Mouse (Mus musculus) hindbrain, embryonic 15.5 days (tissue): ENCODE data around the gene Pde6g. TPM values are rescaled to one million over a fixed set of nuclear protein-coding genes. Genes with fewer than 3 reads are reported as not detected.

Source experiments
- ATAC-seq: fragments of 200-750 bp; cut with Nextera tagmentation; 2 replicates; pipeline ENCODE4 v1.8.0; 2017; ENCODE audit warnings: low read depth, moderate number of reproducible peaks, moderate TSS enrichment; ENCODE audit not compliant: low FRiP score
- H3K27ac ChIP-seq: fragments of 300-500 bp; sonication (generic); replicated peaks from 2 replicates; pipeline ENCODE4 v1.5.1; 2015; ENCODE audit warnings: mild to moderate bottlenecking, inconsistent platforms
- H3K27me3 ChIP-seq: fragments of 300-500 bp; sonication (generic); 2 replicates; pipeline ENCODE4 v1.6.1; 2015; ENCODE audit warnings: control low read depth, inconsistent platforms
- H3K36me3 ChIP-seq: fragments of 300-500 bp; sonication (generic); 2 replicates; pipeline ENCODE4 v1.6.1; 2015; ENCODE audit warnings: control low read depth, inconsistent platforms
- H3K4me1 ChIP-seq: fragments of 300-500 bp; sonication (generic); replicated peaks from 2 replicates; pipeline ENCODE4 v1.6.1; 2015; ENCODE audit warnings: control low read depth, inconsistent platforms
- H3K4me2 ChIP-seq: fragments of 300-500 bp; sonication (generic); 2 replicates; pipeline ENCODE4 v1.6.1; 2015; ENCODE audit warnings: moderate library complexity, mild to moderate bottlenecking, inconsistent platforms
- H3K4me3 ChIP-seq: fragments of 300-500 bp; sonication (generic); 2 replicates; pipeline ENCODE4 v1.5.1; 2015; ENCODE audit warnings: mild to moderate bottlenecking, inconsistent platforms
- H3K9ac ChIP-seq: fragments of 300-500 bp; sonication (generic); 2 replicates; pipeline ENCODE4 v1.6.1; 2015; ENCODE audit warnings: inconsistent platforms
- H3K9me3 ChIP-seq: fragments of 300-500 bp; sonication (generic); 2 replicates; pipeline ENCODE4 v1.6.1; 2016; ENCODE audit warnings: control low read depth, inconsistent platforms
- WGBS: fragments of 180-500 bp; shearing (Covaris S2); methylation state at CpG from one replicate; pipeline ENCODE4 v1.1.7; 2015; 5-methylcytosine and 5-hydroxymethylcytosine counted together
- polyA plus RNA-seq: library from polyadenylated mRNA; unstranded; fragments of >200 nt; fragmentation: Nextera tagmentation; extraction: Ambion mirVana; gene quantifications from 2 replicates; pipeline ENCODE4 v1.2.1, GENCODE M21; 2015

The Pde6g gene
- 0.22 and 0.51 TPM in 2 replicates for polyA plus RNA-seq

DNA sequence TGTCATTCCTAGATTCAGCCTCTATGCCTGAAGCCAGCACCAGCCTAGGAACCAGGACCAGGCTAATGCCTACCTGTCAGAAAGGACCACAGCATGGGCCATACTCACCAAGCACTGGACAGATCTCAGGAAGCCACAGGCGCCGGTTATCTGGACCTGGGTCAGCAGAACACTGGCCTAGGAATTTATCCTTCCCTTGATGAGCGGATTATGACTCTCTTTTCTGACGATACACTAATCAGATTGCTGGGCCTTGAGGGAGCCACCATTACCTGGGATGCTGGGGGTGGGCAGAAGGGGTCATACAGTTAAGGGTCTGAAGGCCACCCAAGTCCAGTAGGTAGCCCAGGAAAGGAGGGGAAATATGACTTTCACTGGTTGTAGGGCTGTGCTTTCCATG lies at the start of gene Pde6g:
Gene Pde6g (minus strand): TSS at position 195 of the 400 bp plus-strand sequence.
- Histone ChIP-seq H3K4me1 (peaks cover 8% of the 10 kb centered on the region), H3K4me3 (no peak within 1 kb of the TSS), H3K27me3 (no peaks in the 10 kb centered on the region), H3K36me3 (no peaks in the 10 kb centered on the region), H3K9me3 (no peaks in the 10 kb centered on the region), H3K4me2 (no peak within 1 kb of the TSS), H3K9ac (no peak within 1 kb of the TSS), H3K27ac (no peak within 1 kb of the TSS)
- 90% methylated on average over 4 of the region's 4 CpGs for whole genome bisulfite sequencing
- ATAC-seq, result no peak

DNA sequence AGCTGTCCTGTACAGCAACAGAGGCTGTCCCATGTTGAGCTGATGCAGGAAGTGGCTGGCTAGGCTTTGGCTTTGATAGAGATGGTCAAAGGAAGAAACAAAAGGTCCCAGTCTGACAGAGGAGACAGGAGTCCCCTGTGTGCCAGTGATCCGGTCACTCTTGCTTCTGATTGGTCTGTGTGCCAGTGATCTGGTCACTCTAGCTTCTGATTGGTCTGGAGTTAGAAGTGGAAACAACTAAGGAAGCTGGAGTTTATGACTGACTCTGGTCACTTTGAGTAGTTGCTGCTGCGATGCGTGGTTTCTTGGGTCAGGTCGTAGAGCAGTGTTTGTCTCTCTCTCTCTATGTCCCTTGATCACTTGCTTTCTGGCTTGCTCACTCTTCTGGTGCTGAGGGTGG lies 48.4 kb upstream of the Pde6g start:
- Histone ChIP-seq H3K9me3 (no peaks in the 10 kb centered on the region), H3K4me1 (no peaks in the 10 kb centered on the region), H3K4me3 (no peak overlapping the region), H3K27ac (no peak overlapping the region), H3K4me2 (no peak overlapping the region), H3K36me3 (peaks cover 9% of the 10 kb centered on the region), H3K27me3 (no peaks in the 10 kb centered on the region), H3K9ac (no peak overlapping the region)
- WGBS, result 94% methylated on average over 4 of the region's 4 CpGs
- no peak for ATAC-seq

GRCm38 (mm10) chr11:120501018-120501417 lies 47.7 kb upstream of the Pde6g start:
- WGBS, result 72% methylated on average over 6 of the region's 6 CpGs
- Histone ChIP-seq H3K4me3 (no peak overlapping the region), H3K9ac (no peak overlapping the region), H3K9me3 (no peaks in the 10 kb centered on the region), H3K27me3 (no peaks in the 10 kb centered on the region), H3K27ac (no peak overlapping the region), H3K4me2 (no peak overlapping the region), H3K36me3 (peaks cover 14% of the 10 kb centered on the region), H3K4me1 (no peaks in the 10 kb centered on the region)
- ATAC-seq, result no peak

GRCm38 (mm10) chr11:120500357-120500756 lies 47.1 kb upstream of the Pde6g start:
- no peaks in the 10 kb centered on the region for H3K27me3 ChIP-seq
- no peaks in the 10 kb centered on the region for H3K4me1 ChIP-seq
- H3K4me3 ChIP-seq, result no peak overlapping the region
- ATAC-seq, result no peak
- no peaks in the 10 kb centered on the region for H3K9me3 ChIP-seq
- no peak overlapping the region for H3K27ac ChIP-seq
- peaks cover 21% of the 10 kb centered on the region for H3K36me3 ChIP-seq
- 32% methylated on average over 3 of the region's 3 CpGs for WGBS
- no peak overlapping the region for H3K4me2 ChIP-seq
- no peak overlapping the region for H3K9ac ChIP-seq

DNA sequence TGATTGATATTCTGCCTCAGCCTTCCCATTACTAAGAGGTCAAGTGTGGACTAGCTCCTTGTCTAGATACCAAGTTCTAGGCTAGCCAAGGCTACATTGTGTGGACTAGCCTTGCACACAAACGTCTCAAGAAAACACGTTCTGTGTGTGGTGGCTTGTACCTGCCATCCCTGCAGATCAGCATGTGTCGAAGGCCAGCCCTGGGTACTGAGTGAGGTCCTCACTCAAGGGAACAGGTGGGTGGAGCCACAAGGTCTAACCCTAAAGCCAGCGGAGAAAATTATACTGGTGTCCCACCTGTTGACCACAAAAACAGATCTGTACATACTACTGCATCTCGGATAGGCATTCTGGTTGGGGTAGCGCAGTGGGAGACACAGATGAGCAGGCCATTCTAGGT lies 46.6 kb upstream of the Pde6g start:
- Histone ChIP-seq H3K27me3 (no peaks in the 10 kb centered on the region), H3K9ac (no peak overlapping the region), H3K4me1 (no peaks in the 10 kb centered on the region), H3K4me2 (no peak overlapping the region), H3K4me3 (no peak overlapping the region), H3K27ac (no peak overlapping the region), H3K9me3 (no peaks in the 10 kb centered on the region), H3K36me3 (peaks cover 25% of the 10 kb centered on the region)
- 82% methylated on average over 6 of the region's 6 CpGs for WGBS
- no peak for ATAC-seq

DNA sequence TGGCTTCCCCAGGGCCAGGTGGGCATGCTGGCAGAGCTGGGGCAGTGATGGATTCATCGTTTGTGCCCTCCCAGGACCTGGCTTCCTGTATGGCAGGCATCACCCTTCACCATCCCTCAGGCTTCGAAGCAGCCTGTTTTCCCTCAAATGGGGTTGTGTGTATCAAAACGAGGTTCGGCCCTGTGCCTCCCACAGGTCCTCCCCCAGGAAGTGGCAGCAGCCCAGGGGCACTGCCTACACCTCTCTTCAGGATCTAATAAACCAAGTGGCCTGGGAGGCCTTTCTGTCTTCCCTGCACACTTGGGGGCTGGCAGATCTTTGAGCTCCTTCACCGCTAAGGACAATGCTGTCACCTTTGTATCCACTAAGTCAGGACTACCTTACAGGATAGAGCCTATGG lies 45.6 kb upstream of the Pde6g start:
- no peak for ATAC-seq
- Histone ChIP-seq H3K27ac (no peak overlapping the region), H3K27me3 (no peaks in the 10 kb centered on the region), H3K4me1 (0 out of 2 replicates have a peak, but pooled peaks cover 1% of the 10 kb centered on the region), H3K36me3 (peaks cover 26% of the 10 kb centered on the region), H3K4me3 (no peak overlapping the region), H3K4me2 (no peak overlapping the region), H3K9ac (no peak overlapping the region), H3K9me3 (no peaks in the 10 kb centered on the region)
- WGBS, result 89% methylated on average over 5 of the region's 5 CpGs

DNA sequence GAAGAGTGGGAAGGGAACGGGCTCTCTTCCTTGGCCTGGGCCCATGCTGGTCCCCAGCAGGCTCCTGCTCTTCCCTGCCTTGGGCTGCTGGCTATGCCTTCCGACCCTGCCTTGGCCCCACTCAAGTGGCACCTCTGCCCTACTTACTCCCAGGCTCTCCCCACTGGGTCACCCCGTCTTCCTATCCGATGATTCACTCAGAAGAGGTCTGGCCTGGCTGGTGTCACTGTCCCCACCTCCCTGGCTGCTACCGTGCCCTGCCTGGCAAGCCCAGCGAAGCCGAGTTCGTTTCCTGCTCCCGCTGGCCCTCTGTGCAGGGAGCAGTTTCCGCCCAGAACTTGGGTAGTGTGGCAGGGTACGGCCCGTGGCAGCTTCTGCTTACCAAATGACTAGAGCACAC lies 44.9 kb upstream of the Pde6g start:
- 95% methylated on average over 12 of the region's 12 CpGs for WGBS
- Histone ChIP-seq H3K4me2 (no peak overlapping the region), H3K36me3 (peaks cover 26% of the 10 kb centered on the region), H3K9me3 (no peaks in the 10 kb centered on the region), H3K27ac (no peak overlapping the region), H3K4me1 (peaks cover 8% of the 10 kb centered on the region), H3K9ac (no peak overlapping the region), H3K27me3 (no peaks in the 10 kb centered on the region), H3K4me3 (no peak overlapping the region)
- no peak for ATAC-seq

GRCm38 (mm10) chr11:120497436-120497835 lies 44.1 kb upstream of the Pde6g start:
- Histone ChIP-seq H3K27me3 (no peaks in the 10 kb centered on the region), H3K27ac (no peak overlapping the region), H3K4me2 (no peak overlapping the region), H3K9me3 (no peaks in the 10 kb centered on the region), H3K4me1 (peaks cover 16% of the 10 kb centered on the region), H3K36me3 (peaks cover 26% of the 10 kb centered on the region), H3K9ac (no peak overlapping the region), H3K4me3 (no peak overlapping the region)
- WGBS, result 96% methylated on average over 3 of the region's 3 CpGs
- ATAC-seq, result no peak

DNA sequence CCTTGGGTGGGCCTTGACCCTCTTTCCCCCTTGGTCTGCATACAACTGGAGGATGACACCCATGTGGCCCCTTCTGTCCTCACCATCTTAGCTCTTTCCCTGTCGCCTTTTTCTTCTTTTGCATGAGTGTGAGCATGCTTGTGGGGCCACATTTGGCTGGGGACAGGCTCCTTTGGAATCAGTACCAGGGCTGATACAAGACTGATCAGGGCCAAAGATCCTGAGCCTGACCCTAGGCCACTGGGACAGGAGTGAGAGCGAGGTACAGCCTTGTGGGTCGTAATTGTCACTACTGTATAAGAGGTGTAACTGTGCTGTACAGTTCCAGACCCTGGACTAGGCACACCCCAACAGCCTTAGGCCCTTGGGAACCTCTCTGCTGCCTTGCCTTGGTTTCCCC lies 40.6 kb upstream of the Pde6g start:
- ATAC-seq, result no peak
- Histone ChIP-seq H3K27ac (no peak overlapping the region), H3K9me3 (no peaks in the 10 kb centered on the region), H3K4me3 (no peak overlapping the region), H3K4me2 (no peak overlapping the region), H3K4me1 (peaks cover 37% of the 10 kb centered on the region), H3K36me3 (peaks cover 27% of the 10 kb centered on the region), H3K27me3 (no peaks in the 10 kb centered on the region), H3K9ac (no peak overlapping the region)
- 89% methylated on average over 3 of the region's 3 CpGs for WGBS

DNA sequence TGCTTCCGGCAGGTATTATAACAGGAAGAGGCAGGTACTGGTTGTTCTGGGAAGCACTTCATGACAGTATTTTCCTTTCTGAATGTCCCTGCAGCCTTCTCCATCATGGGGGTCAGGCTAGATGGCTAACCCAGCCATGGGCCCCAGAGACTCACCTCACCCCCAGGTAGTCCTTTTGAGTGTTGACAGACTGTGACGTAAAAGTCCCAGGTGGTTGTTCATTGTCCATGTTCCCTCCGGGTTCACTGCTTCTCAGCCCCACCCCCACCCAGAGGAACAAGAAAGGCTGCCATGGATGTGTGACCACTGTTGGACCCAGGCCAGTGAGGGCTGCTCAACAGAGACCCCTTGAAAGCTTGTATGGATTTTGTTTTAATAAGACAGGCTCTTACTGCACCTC lies 40.1 kb upstream of the Pde6g start:
- no peaks in the 10 kb centered on the region for H3K27me3 ChIP-seq
- peak overlapping the region; percentile 66 for H3K4me3 ChIP-seq
- peaks cover 30% of the 10 kb centered on the region for H3K36me3 ChIP-seq
- peak overlapping the region; percentile 71 for H3K27ac ChIP-seq
- ATAC-seq, result no peak
- no peaks in the 10 kb centered on the region for H3K9me3 ChIP-seq
- peak overlapping the region; percentile 94 for H3K4me2 ChIP-seq
- peaks cover 37% of the 10 kb centered on the region for H3K4me1 ChIP-seq
- WGBS, result 50% methylated on average over 3 of the region's 3 CpGs
- H3K9ac ChIP-seq, result peak overlapping the region; percentile 37

DNA sequence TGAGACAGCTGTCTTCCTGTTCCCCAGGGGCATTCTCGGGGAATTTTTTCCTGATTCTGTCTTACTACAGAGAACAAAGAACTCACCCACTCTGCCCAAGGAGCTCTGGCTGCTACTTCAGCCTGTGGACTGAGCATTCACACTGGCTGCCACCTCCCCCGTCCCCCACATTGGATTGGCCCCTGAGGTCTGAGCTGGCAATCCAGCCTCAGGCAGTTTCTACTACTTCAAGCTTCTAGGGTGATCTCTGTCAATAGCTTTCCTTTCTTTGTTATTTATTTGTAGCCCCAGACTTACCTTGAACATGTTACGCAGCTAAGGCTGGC lies 39.5 kb upstream of the Pde6g start:
- Histone ChIP-seq H3K4me3 (peak overlapping the region; percentile 66), H3K9me3 (no peaks in the 10 kb centered on the region), H3K9ac (peak overlapping the region; percentile 37), H3K4me1 (peaks cover 37% of the 10 kb centered on the region), H3K27me3 (no peaks in the 10 kb centered on the region), H3K27ac (peak overlapping the region; percentile 71), H3K36me3 (peaks cover 35% of the 10 kb centered on the region), H3K4me2 (peak overlapping the region; percentile 94)
- no peak for ATAC-seq
- 20% methylated on average over 3 of the region's 3 CpGs for WGBS

- Histone ChIP-seq H3K4me1 (peaks cover 37% of the 10 kb centered on the region), H3K4me3 (peak overlapping the region; percentile 66), H3K9me3 (no peaks in the 10 kb centered on the region), H3K27ac (peak overlapping the region; percentile 71), H3K9ac (peak overlapping the region; percentile 73), H3K27me3 (no peaks in the 10 kb centered on the region), H3K4me2 (peak overlapping the region; percentile 94), H3K36me3 (peaks cover 39% of the 10 kb centered on the region)
- ATAC-seq, result peak; percentile 19
- under 1% methylated on average over 45 of the region's 48 CpGs for WGBS
Measured at GRCm38 (mm10) chr11:120492024-120492877, 39.0 kb upstream of the Pde6g start.
